Mouse (Mus musculus) lung, postnatal 36 days (tissue): ENCODE data around the gene Cnp.
"Not testable (repeated sequence)": the region's sequence is repeated elsewhere in the genome, so short reads cannot be mapped to it uniquely, and the experiment has no call there.

Experiments
- DNase-seq: peaks from one replicate; pipeline ENCODE4 v3.0.0; 2022; ENCODE audit warnings: mixed read lengths

Gene Cnp

DNA sequence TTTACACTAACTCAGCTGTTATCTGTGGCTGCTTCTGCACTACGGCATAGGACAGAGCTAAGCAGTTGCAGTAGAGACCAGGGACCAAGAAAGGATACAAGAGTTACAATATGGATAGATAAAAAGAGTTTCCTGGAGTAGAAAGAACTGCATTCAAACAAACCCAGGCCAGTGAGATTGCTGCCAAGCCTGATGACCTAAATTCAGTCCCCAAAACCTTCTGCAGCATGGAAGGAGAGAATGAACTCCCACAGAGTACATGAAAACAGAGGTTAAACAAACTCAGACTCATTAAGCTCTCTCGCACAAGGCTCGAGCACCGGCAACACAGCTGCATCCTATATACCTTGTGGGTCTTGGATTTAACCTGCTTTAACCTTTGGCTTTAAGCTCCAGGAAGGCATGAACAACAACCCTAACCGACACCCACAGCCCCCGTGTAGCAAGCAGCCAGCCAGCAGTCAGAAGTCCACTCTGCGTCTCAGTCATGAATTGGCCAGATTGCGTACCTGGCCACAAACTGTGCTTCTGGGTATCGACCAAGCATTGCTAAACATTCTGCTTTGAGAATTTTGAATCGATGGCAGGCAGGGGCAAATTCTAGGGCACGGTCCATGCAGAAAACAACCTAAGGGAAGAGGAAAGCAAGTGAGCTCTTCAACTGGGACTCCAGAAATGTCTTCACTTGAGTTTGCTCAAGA is 17.8 kb downstream of the Cnp start:
- no peak for DNase-seq

DNA sequence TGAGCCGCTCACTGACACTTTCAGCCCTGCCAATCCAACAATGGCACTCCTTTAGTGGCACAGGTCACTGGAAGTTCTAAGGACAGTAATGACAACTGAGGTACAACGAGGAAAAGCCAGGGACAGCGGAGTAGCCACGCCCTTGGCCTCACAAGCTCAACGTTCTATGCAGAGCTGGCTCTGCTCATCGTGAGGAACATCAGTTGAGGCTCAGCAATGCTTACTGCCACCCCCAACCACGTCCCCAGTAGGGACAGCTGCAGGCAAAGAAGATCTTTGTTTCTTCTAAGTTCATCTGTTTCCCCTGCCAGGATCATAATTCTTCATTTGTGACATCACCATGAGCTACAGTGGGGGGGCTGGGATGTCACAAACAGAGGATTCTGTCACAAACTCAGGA is 19.9 kb downstream of the Cnp start:
- DNase-seq, result no peak

DNA sequence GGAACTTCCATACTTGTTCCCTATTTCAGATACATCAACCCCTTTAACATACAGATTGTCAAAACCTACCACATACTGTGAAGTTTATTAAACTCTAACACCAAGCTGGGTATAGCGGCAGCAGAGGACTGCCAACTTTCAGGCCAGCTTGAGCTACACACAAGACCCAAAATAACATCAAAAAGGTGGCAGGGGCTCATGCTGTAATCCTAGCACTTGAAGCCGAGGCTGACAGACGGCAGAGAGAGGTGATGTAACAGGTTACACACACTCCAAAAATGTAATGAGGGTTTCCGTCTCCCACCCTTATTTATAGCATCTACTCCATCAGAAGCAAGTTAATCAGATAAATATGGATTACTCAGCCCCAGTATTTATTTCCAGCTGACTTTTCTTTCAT is 20.8 kb downstream of the Cnp start:
- no peak for DNase-seq

DNA sequence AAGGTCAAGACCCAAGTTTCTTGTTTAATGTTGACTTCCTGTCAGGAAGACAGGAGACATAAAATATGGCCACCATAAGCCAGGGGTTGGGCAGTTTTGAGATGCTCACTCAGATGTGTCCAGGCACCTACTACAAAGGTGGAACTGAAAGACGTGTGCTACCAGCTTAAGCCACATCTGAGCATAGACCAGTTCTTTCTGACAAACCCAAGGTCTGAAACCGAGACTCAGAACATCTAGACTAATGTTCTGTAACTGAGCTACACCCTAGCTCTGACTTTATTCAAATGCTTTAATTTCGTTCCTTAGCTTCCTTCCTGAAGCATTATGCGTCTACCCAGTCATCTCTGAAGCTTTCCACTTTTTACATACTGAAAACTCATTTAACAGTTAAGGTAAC is 23.4 kb downstream of the Cnp start:
- DNase-seq, result no peak

DNA sequence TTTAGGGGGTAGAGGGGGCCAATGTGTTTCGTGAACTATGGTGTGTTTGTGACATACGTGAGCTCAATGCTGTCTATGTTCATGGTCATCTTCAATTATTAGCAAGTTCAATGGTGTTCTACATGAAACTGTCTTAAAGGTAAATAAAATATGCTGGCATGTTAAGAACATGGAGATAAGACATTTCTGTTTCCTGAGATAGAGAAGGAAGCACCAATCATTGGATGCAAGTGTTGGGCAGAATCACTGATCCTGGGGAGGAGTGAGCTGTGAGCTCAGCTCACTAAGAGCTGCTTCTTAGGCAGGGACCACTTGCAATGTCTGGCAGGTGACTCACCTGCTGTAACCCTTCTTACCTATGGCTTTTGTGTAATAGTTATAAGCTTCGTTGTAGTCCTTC is 26.7 kb downstream of the Cnp start:
- no peak for DNase-seq

DNA sequence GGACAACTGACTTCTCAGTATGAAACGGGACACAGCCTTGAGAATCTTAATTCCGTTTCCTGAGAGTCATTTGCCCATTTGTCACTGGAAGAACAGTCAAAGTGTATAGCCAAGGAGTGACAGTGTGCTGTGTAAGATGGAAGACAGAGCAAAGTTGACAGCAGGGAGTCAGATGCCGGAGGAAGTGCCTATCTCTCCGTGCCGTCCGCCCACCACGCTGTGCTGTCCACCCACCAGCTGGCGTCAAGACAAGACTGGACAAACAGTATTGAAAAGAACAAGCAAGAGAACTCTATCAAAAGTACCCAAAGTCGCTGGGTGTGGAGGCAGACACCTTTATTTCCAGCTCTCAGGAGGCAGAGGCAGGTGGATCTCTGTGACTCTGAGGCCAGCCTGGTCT is 28.5 kb downstream of the Cnp start:
- no peak for DNase-seq

DNA sequence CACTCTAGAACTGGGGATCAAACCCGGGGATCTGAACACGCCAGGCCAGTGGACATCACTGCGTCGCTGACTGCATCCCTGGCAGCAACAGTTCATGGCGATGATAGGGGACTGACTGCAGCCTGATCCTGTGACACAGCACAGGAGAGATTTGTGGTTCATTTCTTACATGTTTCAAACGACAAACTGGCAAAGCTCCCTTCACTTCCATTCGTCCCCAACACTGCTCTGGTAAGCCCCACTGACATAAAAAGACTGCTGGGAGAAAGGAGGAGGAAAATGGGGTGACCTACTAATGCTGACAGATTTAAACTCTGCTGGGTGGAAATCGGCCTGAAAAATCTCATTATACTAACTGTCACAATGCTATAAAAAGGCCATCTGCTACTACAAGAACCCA is 29.1 kb downstream of the Cnp start:
- DNase-seq, result no peak

DNA sequence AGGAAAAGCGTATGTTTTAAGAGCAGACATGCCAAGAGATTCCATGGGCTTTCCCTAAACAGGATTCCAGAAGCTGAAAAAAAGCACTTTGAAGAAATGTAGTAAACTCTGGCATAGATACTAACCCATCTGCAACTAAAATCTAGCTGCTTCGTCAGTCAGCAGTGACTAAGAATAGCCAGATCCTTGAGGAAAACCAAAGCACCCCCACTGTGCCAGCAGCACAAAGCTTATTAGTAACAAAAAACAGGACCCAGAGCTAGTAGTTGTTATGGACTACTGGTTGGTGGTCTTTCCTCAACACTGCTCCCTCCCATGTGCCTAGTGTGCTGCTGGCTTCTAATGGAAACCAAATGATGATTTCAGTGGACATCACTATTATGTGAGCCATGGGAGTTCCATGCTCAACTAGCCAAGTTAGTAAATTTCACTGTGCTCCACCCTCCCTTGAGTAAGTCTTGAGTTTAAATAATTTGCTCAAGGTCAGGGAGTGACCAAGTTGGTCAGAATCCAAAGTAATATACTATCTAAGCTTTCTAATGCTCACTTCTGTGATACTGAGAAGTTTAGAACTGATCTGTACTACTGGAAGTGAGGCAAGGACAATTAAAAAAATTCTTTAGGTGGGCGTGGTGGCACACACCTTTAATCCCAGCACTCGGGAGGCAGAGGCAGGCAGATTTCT is 29.8 kb downstream of the Cnp start:
- no peak for DNase-seq

DNA sequence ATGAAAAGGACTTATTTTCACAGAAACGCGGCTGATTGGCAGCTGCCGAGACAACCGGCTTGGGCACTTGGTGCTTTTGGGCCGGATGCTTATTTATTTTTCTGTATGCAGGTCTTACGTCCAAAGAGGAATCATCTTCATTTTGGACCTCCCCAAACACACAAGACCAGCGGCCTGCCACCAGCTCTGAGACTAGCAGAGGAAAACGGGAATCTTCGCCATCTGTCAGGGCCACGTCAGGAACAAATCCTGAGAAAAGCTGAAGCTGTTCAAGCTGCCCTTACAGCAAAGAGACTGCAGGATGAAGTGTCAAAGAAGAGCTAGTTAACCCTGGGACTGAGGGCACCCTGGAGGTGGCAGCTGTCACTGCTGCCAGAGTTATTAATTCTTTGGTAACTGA is 30.7 kb downstream of the Cnp start:
- no peak for DNase-seq

DNA sequence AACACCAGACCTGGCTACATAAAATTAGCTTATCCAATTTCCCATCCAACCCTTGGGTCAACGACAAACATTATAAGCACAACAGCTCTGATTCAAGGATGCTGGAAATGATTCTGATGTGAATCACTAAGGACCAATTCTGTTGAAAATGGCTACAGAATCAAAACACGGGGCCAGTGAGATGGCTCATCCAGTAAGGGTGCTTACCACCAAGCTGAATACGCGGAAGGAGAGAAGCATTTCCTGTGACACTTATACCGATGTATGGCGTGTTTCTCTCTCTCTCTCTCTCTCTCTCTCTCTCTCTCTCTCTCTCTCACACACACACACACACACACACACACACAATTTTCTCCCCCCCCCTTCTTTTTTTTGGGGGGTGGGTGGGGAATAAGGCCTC is 32.4 kb downstream of the Cnp start:
- no peak for DNase-seq

DNA sequence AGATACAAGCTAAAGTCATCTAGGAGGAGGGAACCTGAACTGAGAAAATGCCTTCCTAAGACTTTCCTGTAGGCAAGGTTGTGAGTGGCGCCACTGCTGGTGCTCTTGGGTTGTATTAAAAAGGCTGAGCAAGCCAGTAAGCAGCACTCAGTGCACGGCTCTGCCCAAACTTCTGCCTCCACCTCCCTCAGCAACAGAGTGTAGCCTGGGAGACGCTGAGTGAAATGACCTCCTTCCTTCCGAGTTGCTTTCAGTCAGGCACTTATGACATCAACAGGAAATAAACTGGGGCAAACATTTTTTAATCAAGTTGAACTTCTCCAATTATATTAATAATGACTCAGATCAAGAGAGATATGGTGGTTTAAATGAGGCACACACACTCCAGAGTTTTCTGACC is 34.1 kb downstream of the Cnp start:
- peak; percentile 50 for DNase-seq

DNA sequence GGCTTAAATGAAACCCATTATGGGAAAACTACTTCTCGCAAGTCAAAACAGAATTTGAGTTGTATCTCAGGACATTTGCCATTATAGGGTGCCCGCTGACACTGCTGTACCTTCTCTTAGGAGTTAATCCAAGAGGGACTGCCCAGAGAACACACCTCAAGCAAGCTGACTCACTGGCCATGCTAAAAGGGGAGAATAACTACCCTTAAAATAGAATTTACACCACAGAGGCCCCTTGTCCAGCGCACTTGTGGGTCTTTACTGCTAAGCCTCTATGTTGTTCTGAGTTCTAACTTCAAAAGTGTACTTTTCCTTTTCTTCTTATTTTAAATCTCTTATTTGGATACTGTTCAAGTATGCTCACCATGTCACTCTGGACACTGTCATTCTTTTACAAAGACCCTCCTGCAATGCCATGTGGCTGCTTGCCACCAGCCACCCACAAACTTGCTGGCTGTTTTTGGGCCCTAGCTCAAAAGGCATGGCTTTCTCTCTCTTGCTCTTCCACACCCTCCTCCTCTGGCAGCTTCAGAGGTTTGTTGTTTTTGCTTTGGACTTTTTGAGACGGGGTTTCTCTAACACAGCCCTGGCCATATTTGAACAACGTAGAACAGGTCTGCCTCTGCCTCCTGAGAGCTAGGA is 34.8 kb downstream of the Cnp start:
- DNase-seq, result no peak

DNA sequence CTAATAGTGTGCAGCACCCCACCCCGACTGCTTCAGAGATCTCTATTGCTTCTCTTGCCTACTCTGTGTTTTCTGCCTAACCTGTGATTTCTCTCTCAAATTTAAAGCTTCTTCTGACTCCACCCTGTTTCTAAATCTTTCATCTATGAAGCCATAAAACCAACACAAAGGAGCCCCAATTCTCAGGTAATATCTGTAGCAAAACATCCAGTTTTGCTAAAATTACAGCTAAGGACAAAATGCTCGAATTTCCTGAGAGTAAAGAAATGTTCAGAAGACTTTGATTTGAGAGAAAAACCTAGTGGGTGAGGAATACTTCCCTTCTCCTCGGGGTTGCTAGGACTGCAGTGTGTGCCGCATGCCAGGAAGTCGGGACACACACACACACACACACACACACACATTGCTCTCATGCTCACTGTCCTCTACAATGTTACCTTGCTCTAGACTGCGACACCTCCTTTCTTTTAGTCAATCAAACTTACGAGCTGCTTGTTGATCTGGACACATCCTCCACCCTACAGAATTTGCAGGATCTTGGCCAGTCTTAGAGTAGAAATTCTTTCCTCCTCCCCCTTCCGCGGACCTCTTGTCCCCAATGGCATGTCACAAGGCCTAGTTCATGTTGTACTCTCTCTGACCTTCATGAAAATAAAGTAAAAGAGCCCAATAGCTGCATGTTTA is 35.4 kb downstream of the Cnp start:
- peak; percentile 33 for DNase-seq

DNA sequence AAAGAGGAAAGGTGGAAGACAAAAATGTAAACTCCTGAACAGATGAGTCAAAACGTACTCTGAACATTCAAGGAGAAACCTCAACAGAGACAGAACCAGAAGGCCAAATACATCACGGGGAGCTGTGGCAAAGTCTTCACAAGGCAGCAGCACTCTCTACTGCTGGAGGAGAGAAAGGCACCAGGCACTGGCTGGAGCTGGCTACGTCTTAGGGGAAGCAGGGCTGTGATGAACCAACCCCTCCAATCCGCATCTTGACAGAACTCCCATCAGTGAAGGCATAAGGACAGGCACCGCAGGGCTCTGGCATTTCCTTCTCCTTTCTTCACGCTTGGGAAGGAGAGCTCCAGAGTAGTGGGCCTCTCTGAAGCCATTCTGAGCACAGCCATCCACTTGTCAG is 36.9 kb downstream of the Cnp start:
- DNase-seq, result no peak

DNA sequence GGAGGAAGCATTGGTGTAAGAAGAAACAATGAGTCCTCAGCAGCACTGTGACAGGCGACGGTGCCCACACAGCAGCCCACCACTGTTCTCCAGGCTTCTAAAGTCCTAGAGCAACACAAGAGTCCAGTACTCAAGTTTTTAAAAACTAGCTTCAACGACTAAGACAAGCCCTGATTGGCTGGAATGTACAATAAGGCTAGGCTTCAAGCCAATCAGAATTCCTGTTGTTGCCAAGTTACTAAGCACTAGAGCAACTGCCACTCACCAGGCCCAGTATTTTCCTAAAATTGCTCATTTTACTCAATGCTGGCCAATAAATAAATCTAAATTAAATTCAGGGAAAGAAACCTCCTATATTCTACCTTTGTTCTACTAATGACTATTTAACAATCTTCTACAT is 38.5 kb downstream of the Cnp start:
- peak; percentile 69 for DNase-seq

DNA sequence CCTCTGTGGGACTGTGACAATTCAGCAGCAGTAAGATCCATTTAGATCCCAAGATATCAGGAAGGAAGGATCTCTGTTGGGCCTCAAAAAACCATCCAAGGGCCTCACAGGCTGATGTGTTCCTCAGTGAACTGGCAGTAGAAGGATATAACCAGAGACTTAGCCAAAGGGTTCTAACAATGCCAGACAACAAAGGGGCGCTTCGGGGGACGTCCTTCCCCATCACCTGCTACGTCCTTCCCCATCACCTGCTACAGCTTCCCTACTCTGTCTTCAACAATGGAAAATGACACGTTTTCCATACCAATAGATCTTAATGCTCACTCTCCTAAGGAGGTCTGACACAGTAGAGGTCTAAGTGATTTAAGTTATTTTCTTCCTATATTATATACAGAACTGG is 41.6 kb downstream of the Cnp start:
- DNase-seq, result no peak

DNA sequence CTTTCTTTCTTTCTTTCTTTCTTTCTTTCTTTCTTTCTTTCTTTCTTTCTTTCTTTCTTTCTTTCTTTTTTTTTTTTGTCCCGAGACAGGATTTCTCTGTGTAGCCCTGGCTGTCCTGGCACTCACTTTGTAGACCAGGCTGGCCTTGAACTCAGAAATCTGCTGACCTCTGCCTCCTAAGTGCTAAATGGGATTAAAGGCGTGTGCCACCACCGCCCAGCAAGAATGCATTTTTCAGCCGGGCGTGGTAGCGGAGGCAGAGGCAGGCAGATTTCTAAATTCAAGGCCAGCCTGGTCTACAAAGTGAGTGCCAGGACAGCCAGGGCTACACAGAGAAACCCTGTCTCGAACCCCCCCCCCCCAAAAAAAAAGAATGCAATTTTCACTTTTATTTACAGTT is 42.1 kb downstream of the Cnp start:
- not testable (repeated sequence) for DNase-seq

DNA sequence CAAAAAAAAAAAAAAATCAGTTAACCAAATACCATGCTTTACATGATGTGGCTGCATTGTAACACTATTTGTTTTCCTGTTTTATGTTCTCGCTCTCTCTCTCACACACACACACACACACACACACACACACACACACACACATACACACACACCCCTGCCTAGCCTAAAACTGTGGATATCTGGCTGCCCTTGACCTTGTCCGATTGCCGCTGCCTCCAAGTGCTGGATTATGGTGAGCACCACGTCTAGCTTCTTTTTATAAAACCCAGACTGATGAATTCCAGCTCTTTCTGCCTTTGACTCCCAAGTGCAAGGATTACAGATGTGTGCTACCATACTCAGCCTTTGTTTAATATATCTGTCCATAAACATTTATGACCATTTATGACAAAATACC is 42.8 kb downstream of the Cnp start:
- DNase-seq, result no peak

DNA sequence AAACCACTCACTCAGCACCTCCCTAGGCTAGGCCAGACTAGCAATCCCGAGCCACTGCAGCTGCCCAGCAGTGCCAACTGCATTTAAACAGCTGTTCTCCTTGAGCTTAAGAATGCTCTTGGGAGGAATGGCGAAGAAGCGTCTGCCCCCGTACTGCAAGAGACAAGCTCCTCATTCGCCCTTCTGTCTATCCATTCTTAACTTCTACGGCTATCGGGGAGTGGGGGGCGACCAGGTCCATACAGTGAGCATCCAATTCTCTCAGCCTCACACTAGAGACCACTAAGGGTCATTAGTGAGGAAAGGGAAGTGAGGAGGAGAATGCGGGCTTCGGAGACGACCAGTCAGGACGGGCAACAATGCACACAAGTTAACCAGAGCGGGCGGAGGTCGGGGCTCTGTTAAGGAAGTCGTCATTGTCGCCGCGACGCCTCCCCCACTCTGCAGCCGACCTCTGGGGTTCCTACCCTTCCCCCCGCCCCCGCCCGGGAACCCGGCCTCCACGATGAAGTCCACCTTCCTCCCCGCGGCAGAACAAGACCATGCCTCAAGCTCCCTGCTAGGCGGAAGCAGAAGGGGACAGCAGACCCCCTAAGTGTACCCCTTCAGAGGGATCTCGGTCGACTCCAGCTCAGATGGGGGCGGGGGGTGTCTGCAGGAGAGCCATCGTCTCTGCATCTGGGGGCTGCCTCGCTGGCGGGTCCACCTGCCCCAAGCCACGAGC is 44.2 kb downstream of the Cnp start, which contains the start of gene Nkiras2:
Gene Nkiras2, plus strand, starts transcription at position 484 of the 724 bp plus-strand sequence.
- peak; percentile 80 for DNase-seq

DNA sequence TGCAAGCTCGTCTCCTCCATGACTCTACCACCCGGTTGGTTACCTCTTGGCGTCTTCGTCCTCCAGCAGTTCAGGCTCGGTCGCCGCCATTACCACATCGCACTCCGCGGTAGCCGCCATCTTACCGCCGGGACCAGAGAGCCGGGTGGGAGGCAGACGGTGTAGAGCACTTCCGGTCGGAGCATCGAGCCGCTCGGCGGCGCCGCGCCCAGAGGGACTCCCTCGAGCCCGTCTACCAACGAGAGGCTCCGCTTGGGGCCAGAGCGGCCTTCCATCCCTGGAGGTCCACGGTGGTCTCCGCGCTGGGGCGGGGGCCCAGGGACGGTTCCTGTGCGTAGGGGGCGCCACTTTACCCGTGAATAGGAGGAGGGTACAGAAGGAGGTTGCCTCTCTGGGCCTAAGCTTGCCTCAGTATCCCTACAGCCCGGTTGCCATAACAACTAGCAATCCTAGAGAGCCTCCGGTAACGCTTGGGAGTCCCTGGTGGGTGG is 44.8 kb downstream of the Cnp start:
- peak; percentile 95 for DNase-seq

DNA sequence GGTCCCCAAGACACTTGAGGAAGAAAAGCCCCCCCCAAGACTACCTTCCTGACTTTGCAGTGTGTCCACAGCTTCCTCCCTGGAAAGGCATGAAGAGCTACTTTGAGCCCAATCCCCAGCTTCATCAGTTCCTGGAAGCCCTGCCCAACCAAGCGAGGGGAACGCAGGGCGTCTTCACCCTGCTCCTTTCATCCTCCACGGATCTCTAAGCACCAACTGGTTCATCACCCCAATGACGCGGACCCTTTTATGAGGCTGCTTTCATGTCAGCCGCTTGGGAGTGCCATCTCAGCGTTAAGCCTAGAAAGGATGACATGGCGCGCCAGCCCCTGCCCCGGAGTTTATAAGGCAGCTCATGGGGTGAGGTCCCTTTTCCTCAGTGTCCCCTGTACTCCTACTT is 45.3 kb downstream of the Cnp start, which contains the start of gene Dnajc7:
Gene Dnajc7, minus strand, starts transcription at position 187 of the 400 bp plus-strand sequence.
- no peak for DNase-seq

DNA sequence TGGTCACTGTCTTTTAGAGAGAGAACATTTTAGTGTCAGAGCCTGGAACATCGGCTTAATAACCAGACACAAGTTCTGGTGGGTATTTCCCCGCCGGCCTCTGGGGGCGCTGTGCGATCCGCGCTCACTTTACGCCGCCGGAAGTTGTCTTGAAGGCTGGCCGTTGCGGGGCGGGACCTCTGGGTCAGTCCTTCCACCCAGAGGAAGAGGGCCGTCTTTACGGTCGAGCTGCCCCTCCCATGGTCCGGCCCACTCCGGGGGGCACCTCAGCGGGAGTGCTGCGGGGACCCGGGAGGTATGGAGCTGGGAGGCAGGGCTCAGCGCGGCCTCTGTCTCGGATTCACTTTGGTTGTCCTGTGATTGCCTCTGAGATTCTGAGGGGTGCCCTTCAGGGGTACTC is 48.0 kb downstream of the Cnp start:
- DNase-seq, result peak; percentile 97

DNA sequence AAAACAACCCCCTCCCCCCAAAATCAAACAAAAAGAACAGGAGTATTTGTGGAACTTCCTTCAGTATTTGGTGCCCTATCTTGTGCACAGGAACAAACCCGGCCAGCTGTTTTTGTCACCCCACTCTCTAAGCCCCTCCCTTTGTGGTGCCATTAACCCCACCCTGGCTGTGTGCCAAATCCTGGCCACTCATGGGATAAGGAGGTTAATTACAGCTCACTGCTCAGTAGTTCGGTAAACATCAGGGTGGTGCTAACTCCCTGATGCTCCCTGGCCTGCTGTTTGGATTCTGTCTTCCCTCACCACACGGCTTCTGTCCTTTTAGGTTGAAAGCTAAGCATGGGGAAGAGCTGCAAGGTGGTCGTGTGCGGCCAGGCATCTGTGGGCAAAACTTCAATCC is 49.2 kb downstream of the Cnp start:
- peak; percentile 74 for DNase-seq
